Mouse (Mus musculus) retina, embryonic 14.5 days (tissue): ENCODE measurements at regions not wholly inside any gene's neighbourhood (a gene's known extent, or its start where the extent isn't known, plus 50 kb on each side); places are given as distances from the start of the nearest gene placed in this dataset.

Source experiments
- DNase-seq: peaks from one replicate; pipeline ENCODE4 v3.0.0-alpha.2; 2015; ENCODE audit warnings: low spot score

GRCm38 (mm10) chr9:12492890-12493618, 752.6 kb downstream of the Jrkl start:
- DNase-seq: no peak

GRCm38 (mm10) chr9:12457810-12458209, 787.8 kb downstream of the Jrkl start:
- DNase-seq: no peak

GRCm38 (mm10) chr9:12456695-12457094, 788.9 kb downstream of the Jrkl start:
- no peak for DNase-seq

GRCm38 (mm10) chr9:12434171-12434570, 811.5 kb downstream of the Jrkl start:
- peak; percentile 49 for DNase-seq

DNA sequence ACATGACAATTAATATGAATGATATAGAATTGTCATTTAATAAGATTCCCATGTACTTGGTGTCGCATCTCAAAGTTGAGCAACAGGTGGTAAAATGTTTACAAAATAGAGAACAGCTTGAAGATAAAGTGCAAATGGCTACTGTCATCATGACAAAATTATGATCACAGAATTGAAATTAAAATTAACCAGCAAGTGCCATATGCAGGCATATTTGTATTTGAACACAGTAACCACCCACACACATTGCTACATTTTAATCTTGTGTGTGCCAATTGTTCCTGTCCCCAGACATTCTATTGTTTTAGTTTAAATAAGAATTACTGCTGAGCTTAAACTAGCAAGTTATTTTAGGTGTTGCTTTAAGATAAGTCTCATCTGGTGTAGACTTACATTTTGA, 823.7 kb downstream of the Jrkl start:
- DNase-seq: no peak

DNA sequence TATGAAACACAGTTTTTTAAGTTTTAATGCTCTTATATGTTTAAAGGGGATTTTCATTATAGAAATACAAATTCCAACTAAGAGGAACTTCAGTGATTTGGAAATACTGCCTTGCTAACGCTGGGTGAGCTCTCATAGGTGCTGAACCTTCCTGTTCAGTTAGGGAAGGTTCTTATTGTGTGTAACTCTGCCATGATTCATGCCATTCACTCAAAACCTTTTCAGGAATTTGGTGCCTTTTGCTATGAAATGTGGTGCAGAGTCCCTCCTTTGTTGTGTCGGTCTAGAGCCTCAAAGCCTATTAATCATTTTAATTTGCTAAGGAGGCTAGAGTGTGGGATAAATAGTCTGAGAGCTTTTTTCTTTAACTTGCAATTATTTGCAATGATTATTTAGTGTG, 837.1 kb downstream of the Jrkl start:
- DNase-seq: no peak

DNA sequence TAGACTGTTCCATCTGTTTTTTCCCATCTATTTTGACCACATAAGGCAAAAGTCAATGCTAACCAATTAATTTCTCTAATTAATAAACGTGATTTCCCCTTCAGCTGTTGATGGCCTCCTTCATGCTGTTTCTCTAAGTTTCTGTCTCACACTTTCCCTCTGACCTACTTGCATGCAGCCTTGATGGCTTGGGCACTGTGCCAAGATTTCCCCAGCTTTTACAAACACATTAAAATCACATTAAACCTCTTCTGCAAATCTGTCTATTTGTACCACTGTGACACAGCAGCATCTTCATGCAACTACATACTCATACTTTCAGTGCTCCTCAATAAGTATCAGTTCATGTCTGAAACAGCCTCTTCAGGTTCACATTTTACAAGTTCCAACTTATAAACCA, 841.4 kb downstream of the Jrkl start:
- DNase-seq: no peak

GRCm38 (mm10) chr9:12395648-12396047, 850.0 kb downstream of the Jrkl start:
- no peak for DNase-seq

DNA sequence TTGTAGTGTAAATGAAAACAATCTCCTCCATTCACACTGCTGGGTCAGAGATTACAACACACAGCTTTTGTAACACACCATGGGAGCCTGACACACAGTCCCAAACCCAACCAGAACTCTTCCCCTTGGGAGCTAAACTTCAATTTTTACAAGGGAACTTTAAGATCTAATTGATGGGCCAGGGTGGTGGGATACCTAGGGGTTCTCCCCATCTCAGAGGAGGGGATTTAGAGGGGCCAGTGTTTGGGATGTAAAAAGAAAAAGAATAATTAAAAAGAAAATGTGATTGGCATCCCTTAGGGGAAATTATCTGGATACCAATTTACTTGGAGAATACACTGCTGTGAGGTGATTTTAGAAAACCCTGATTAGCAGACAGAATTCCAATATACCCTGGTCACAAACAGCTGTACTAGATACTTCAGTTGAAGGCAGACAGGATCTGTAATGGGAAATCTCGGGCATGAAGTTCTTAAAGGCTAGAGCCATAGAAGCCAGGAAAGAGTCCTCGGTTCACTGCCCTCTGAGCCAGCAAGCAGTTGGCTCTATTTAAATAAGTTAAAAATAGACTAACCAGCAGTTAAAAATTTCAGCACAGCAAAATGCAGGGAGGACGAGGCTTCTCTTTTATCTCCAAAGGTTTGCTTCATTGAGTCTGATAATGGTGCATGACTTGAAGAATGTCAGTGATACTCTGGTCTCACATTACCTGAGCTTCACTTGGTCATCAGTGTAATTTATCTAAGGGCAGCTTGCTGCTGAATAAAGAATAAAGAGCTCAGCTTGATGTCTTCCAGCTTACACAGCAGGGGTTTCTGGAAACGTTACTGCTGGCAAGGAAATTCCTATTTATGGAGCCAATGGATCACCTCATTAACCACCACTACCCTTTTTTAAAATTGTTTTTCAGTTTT, 864.6 kb downstream of the Jrkl start:
- peak; percentile 16 for DNase-seq

GRCm38 (mm10) chr9:12380029-12380428, 865.6 kb downstream of the Jrkl start:
- DNase-seq: no peak

DNA sequence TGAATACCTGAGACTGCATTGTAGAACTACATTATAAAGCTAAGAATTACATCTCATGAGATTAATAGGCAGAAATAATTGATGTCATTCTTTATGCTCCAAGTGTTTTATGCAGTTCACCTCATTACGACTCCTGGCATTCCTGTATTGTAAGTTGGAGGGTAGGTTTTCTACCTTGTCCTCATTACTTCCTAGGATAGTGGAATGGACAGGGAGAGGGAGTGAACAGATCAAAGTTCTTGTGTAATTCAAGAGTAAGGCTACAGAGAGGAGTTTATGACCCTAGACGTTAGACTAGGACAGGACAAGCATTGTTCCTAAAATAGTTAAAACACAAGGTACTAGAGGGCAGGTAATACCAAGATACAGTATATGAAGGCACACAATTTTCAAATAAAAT, 901.3 kb downstream of the Jrkl start:
- no peak for DNase-seq

GRCm38 (mm10) chr9:12341453-12341852, 904.2 kb downstream of the Jrkl start:
- no peak for DNase-seq

DNA sequence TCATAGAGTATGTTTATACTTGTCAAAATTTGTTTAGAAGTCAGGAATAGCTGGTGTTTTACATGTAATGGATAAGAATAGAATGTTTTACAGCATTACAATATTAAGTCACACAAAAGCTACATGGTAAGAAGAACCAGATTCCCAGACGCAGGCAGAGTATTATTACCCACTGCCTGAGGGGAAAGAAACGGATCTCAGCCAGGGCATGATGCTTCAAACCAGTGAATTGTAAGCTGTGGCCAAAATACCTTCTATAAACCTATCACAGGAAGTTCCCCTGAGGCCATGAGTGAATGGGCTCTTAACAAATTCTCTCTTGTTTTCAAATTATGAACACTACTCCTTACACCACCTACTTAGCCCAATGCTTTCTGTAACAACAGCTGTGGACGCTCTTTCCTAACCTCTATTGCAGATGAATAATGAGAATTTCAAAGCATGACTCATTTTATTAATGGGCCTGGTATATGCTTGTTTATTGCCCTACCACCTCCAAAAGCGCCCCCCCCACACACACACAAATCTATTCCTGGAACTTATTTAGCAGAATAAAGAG, 932.0 kb downstream of the Jrkl start:
- DNase-seq: no peak

DNA sequence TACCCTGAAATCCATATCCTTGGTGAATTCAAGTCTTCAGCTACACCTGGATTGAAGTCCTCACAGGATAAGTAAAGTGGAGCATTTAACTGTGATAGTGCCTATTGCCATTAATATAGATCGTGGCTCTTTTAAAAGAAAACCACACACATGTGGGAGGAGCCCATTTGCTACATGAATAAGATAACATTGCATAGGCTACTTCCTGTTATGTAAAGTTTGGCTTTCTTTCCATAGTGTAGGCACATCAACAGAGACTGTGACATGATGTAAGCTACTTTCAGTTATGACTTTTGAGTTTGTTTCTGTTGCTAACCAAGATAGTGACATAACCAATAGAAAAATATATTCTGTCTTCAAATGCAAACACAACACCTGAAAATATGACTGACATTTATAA, 932.6 kb downstream of the Jrkl start:
- DNase-seq: no peak
